Mouse (Mus musculus) right cerebral cortex, postnatal 4 days (tissue): Measurements from ENCODE around the gene Sppl2a.
"Not testable (repeated sequence)": the region's sequence is repeated elsewhere in the genome, so short reads cannot be mapped to it uniquely, and the experiment has no call there.

Experiments
- DNase-seq: peaks from one replicate; pipeline ENCODE4 v3.0.0-alpha.2; 2022

Gene Sppl2a

GRCm38 (mm10) chr2:126892316-126892715, 40.7 kb downstream of the Sppl2a start:
- no peak for DNase-seq

DNA sequence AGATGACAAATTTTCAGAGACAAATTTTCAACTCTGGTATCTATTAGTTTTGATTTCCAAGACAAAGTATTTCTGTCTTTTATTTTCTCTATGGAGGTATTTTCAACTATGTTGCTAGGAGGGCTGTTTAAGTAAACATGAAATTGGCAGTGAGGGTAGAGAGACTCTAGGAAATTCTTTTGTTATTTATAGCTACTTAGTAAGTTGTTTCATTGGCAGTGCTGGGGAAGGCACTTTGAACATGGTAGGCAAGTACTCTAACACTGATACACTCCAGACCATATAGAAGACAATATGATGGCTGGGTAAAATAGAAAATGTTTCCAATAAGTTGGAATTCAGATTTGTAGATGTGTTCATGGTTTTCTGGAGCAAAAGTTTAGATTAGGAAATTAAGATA, 41.3 kb downstream of the Sppl2a start:
- no peak for DNase-seq

DNA sequence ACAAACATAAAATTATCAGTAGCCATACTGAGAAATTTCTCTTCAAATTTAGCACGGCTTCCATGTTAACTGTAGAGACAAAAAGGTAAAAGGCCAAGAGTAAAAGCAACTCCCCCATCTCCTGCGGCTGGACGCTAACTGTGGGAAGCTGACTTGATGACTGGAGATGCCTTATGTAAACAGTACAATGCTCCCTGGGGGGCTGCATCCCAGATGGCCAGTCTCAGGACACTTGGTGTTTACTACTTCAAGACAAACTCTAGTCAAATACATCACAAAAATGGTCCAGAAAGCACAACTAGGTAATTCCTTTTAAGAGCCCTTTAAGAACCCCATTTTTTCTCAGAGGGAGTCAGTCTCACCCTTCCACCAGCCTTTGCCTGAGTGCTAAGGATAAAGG, 45.9 kb downstream of the Sppl2a start:
- DNase-seq: no peak

- no peak for DNase-seq
These were observed 47.2 kb downstream of the Sppl2a start for GRCm38 (mm10) chr2:126885871-126886270.

GRCm38 (mm10) chr2:126882711-126883110, 50.3 kb downstream of the Sppl2a start:
- not testable (repeated sequence) for DNase-seq

DNA sequence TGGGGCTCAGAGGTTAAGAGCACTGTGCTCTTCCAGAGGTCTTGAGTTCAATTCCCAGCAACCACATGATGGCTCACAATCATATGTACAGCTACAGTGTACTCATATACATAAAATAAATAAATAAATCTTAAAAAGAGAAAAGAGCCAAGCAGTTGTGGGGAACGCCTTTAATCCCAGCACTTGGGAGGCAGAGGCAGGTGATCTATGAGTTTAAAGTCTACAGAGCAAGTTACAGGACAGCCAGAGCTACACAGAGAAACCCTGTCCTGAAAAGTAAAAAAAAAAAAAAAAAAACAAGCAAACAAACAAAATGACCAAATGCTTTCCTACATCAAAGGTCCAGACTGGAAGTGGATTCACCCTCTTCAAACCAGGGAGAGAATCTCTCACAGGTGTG, 55.0 kb downstream of the Sppl2a start:
- DNase-seq: no peak

DNA sequence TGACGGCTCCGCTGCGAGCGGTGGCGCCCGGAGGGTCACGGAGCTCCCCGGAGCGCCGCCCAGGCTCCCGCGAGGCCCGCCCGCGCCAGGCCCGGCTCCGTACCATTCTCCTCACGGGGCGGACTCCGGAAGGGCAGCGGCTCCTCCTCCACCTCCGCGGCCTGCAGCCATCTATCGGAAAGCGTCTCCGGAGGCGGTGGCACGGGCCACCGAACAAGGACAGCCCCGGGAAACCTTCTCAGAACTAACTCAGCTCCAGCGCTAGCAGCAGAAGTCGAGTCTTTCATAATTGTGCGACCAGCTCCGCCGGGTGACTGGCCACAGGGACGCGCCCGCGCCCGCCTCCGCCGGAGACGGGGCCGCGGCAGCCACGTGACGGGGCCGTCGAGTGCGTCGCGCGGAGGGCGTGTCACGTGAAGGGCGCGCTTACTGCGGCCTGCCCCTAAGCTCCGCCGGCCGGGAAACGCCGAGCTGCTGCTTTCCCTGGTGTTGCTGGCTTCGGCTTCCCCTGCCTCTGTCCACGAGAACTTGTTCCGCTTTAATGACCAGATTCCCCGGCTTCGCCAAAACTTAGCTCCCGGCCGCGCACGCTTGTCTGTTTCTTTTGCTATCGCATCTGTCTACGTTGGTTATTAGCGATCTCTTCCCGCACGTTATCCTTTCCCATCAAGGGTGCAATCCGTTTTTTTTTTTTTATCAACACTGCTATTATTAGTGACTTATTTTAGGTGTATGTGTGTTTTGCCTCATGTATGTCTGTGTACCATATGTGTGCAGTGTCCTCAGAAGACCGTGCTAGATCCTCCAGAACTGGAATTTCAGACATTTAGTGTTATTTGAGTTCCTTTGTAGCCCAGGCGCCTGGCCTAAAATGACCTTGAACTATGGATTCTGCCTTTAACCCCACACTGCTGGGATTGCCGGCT, 56.9 kb downstream of the Sppl2a start, which contains the start of gene Trpm7:
Trpm7 (minus strand) TSS at position 360 of the 926 bp plus-strand sequence.
- DNase-seq: peak; percentile 86

DNA sequence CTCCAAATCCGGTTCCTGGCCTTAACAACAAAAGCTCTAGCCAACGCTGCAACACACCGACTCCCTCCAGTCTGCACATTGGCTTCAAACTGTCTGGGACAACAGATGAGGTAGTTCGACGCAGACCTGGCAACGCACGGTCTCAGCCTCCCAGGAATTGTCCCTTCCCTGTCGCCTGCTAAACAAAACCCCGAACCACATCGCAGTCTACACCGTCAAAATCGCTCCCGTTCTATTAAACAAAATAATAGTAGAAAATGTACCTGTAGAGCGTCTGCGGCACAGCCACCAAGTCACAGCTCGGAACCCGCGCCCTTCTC, 57.6 kb downstream of the Sppl2a start:
- DNase-seq: no peak

DNA sequence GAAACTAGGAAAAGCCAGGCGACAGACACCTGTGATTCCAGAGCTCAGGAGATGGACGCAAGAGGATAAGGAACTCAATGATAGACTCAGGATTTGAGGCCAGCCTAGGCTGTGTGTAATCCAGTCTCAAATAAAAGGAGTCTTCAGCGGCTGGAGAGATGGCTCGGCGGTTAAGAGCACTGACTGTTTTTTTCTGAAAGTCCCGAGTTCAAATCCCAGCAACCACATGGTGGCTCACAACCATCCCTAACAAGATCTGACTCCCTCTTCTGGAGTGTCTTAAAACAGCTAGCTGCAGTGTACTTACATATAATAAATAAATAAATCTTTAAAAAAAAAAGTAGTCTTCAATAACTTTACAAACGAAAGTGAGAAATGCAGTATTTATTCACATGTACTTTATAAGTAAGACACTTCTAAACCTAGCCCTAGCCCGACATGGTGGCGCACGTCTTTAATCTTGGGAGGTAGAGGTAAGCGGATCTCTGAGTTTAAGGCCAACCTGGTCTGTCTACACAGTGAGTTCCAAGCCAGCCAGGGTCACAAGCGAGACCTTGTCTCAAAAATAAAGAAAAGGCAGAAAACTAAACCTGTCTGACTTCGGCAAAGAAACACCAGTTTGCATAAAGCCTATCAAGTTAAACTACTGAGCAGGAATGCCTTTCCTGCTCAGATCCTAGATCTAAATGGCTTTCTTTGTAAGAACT, 58.1 kb downstream of the Sppl2a start:
- peak; percentile 2 for DNase-seq

GRCm38 (mm10) chr2:126866301-126866700, 66.7 kb downstream of the Sppl2a start:
- DNase-seq: no peak

DNA sequence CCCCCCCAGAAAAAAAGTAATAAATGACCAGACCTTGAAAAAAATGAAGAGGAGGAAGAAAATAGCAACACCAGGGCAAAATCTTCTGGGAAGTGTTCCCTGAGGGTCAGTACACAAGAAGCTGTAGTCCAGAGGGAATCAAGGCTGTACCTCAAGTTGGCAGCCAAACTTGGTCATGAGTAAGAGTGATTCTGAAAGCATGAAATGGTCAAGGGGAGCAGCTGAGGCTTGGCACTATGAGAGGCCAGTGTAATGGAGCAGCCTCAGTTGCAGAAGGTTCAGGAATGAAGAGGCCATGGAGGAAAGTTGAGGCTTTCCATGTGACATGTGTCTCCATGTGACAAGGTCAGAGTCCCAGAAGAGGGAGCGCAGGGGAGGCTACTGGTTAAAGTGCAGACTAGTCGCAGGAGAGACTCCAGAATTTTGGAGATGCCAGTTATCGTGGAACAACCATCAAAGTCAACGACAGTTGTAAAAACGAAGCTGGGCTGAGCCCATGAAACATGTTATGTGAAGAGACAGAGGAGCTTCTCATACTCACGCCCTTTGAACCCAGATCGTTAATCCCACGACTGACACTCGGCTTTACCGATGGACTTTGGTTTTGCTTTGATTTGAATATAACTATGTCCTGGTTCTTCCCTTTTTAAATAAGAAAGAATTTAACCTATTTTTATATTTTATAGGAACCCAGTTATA, 67.4 kb downstream of the Sppl2a start:
- DNase-seq: no peak

- DNase-seq: no peak
These were observed 68.0 kb downstream of the Sppl2a start for GRCm38 (mm10) chr2:126865026-126865425.

DNA sequence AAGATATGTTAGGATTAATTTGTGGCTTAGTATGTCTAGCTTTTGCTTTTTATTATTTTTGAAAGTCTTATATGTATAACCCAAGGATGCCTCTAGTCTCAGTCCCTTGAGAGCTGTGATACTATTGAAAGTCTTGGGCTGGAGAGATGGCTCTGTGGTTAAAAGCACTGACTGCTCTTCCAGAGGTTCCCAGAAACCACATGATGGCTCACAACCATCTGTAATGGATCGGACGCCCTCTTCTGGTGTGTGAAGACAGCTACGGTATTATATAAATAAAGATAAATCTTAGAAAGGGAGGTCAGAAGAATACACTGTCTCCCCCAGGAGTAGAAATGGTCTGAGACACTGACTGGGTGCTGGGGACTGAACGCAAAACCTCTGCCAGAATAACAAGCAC, 88.3 kb downstream of the Sppl2a start:
- no peak for DNase-seq
